Mouse (Mus musculus) stomach, adult 2 months (tissue): ENCODE measurements around the gene Galnt11. TPM values are rescaled to one million over a fixed set of nuclear protein-coding genes. Genes with fewer than 3 reads are reported as not detected.

ENCODE experiments used
- polyA plus RNA-seq: library from polyadenylated mRNA; depleted of rRNA; stranded (reverse); fragments of >200 nt; gene quantifications from 2 replicates; pipeline ENCODE4 v1.2.3, GENCODE M21; 2012; rRNA removed

Gene Galnt11
- 2.6 and 5.4 TPM in 2 replicates for polyA plus RNA-seq

DNA sequence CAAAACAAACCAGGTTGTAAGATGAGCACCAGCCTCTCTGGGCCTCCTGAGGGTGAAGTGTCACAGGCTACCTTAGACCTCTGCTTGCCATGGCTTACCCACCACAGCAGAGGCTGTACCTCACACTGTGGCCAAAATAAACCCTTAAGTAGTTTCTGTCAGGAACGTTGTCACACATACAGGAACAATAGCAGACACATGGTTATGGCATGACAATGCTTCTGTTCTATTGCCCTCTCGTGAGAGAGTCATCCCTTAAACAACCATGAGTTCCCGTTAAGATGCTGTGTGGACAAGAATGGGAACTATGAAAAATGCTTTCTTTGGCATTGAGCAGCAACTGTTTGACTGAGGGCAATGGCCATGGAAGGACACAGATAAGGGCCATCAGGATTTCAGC is at the start of gene Galnt11:
Gene Galnt11, plus strand, starts transcription at position 301 of the 400 bp plus-strand sequence.

DNA sequence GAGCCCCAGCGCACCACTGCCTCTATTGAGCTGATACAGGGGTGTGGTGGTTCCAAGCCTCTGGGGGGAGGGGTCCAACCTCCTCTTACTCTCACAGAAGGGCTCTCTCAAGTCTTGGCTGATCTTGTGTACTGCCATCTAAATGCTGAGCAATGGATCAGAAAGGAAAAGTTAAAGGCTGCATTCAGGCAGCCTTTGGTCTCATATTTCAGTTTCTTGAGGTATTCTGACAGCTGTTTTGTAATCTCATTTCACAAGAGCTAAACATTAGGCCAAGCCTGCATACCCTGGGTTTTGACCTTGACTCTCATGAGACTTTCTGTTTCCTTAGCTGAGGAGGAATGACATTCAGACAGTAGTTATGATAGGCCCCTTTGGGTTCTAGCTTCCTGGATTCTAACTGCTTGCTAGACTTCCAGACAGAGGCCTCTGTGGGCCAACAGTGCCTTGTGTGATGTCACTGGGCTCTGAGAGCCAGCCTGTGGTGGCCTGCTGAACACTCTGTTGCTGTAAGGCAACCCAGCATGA is 40.6 kb upstream of the Galnt11 start, which contains the start of gene Galntl5:
Gene Galntl5, plus strand, starts transcription at position 457 of the 528 bp plus-strand sequence.

DNA sequence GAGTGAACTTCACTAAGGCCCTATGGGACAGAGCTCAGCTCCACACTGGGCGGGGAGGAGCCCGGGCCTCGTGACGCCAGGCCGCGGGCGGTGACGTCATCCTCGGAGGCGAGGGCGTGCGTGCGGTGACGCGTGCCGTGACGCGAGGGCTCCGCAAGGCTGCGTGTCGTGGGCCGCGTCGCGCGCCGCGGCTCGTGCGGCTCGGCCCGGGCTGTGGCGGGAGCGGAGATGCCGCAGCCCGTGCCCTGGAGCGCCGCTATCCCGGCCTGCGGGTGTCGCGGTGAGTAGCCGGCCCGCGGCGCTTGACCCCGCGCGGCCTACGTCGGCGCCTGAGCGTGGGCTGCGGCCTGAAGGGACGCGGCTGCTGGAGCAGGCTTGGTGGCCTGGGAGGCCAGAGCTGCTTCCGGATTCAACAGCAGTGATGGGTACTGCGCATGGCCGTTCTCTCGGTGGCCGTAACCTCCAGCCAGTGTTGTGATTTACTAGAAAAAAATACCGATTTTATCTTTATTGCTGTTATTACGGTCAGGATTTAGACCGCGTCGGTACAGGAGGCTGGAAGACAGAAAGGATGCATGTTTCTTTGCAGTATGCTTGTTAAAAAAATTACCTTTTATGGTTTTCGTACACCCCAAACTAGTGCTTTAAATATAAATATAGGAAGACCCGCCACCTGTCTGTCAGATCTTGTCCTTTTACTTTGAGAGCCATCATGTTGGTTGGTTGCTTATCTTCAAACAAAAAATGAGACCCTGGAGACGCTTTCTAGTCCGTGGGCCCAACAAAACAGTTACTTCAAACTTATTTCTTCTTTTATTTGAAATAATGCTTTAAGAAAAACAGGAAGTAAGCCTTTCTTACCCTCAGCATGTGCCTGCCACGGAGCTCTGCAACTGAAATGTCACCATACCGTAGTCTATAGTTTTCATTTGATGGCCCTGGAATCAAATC is 1.3 kb downstream of the Galnt11 start, which contains the start of gene E130116L18Rik:
Gene E130116L18Rik, minus strand, starts transcription at position 402 of the 951 bp plus-strand sequence.

Other genes starting within 250 kb of the Galnt11 start
- gene Prkag2, start 121.3 kb upstream of the Galnt11 start, polyA plus RNA-seq: 3.4 and 4.7 TPM in 2 replicates
- not detected in 2 replicates for gene Galntl5, start 40.4 kb upstream of the Galnt11 start, polyA plus RNA-seq
- gene E130116L18Rik, start 1.2 kb downstream of the Galnt11 start, polyA plus RNA-seq: not detected in 2 replicates